ENCODE assay signal across 23 mouse cellular contexts in the genomic region with DNA sequence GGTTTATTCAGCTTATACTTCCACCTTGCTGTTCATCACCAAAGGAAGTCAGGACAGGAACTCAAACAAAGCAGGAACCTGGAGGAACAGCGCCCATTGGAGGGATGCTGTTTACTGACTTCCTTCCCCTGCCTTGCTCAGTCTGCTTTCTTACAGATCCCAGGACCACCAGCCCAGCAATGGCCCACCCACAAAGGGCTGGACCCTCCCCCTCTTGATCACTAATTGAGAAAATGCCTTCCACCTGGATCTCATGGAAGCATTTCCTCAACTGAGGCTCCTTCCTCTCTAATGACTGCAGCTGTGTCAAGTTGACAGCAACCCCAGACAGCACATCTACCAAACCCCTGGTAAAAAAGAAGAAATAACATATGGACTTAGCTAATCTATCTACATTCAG.
DNase-seq lines count a peak whose midpoint lies in the region; ATAC-seq lines count a peak whose summit lies in the region.
"Had no signal": no experiment of that assay in that cellular context is flagged by ENCODE, and none has a peak within 500 bp of the region (broad histone marks: within the 10 kb centered on the region; RNA-seq: fewer than 3 reads in every experiment).

No protein-coding gene starts in this region.

- peak overlapping the region; percentile 41; the same call in 1 of the 2 replicates for H3K27ac ChIP-seq in neural tube, embryonic 15.5 days (replicated peaks)
- H3K27ac ChIP-seq in embryonic facial prominence, embryonic 15.5 days (replicated peaks) = 0 out of 2 replicates have a peak overlapping the region, but pooled peaks have one; percentile 7
- H3K27ac ChIP-seq in limb, embryonic 13.5 days = 0 out of 2 replicates have a peak overlapping the region, but pooled peaks have one; percentile 3
- H3K27ac ChIP-seq: embryonic facial prominence, embryonic 12.5 days; gastrocnemius, adult 2 months; hindbrain, embryonic 15.5 days had no signal

- H3K36me3 ChIP-seq in neural tube, embryonic 15.5 days = no peaks in the 10 kb centered on the region
- no peaks in the 10 kb centered on the region for H3K36me3 ChIP-seq in embryonic facial prominence, embryonic 15.5 days
- H3K36me3 ChIP-seq in limb, embryonic 13.5 days = 0 out of 2 replicates have a peak, but pooled peaks cover 12% of the 10 kb centered on the region
- H3K36me3 ChIP-seq: forebrain, embryonic 15.5 days; G1E; heart, embryonic 12.5 days; hindbrain, embryonic 15.5 days had no signal

- no peak overlapping the region for H3K9ac ChIP-seq in neural tube, embryonic 15.5 days (replicated peaks)
- no peak overlapping the region for H3K9ac ChIP-seq in embryonic facial prominence, embryonic 15.5 days
- H3K9ac ChIP-seq in limb, embryonic 13.5 days = no peak overlapping the region
- H3K9ac ChIP-seq: embryonic facial prominence, embryonic 12.5 days; forebrain, embryonic 15.5 days; heart, embryonic 12.5 days; hindbrain, embryonic 15.5 days had no signal

- WGBS in neural tube, embryonic 15.5 days = 100% methylated on average over 1 of the region's 1 CpGs
- 56% methylated on average over 1 of the region's 1 CpGs for WGBS in embryonic facial prominence, embryonic 15.5 days
- 39% methylated on average over 1 of the region's 1 CpGs for WGBS in limb, embryonic 13.5 days

- no peak overlapping the region for H3K4me2 ChIP-seq in neural tube, embryonic 15.5 days
- no peak overlapping the region for H3K4me2 ChIP-seq in embryonic facial prominence, embryonic 15.5 days (replicated peaks)
- H3K4me2 ChIP-seq in limb, embryonic 13.5 days (replicated peaks) = no peak overlapping the region
- H3K4me2 ChIP-seq: embryonic facial prominence, embryonic 12.5 days; forebrain, embryonic 15.5 days; heart, embryonic 12.5 days; hindbrain, embryonic 15.5 days had no signal

- H3K9me3 ChIP-seq in neural tube, embryonic 15.5 days (replicated peaks) = no peaks in the 10 kb centered on the region
- no peaks in the 10 kb centered on the region for H3K9me3 ChIP-seq in embryonic facial prominence, embryonic 15.5 days (replicated peaks)
- H3K9me3 ChIP-seq in limb, embryonic 13.5 days = no peaks in the 10 kb centered on the region
- H3K9me3 ChIP-seq: embryonic facial prominence, embryonic 12.5 days; forebrain, embryonic 15.5 days; G1E; heart, embryonic 12.5 days; hindbrain, embryonic 15.5 days had no signal

- H3K27me3 ChIP-seq in neural tube, embryonic 15.5 days (replicated peaks) = no peaks in the 10 kb centered on the region
- H3K27me3 ChIP-seq in embryonic facial prominence, embryonic 15.5 days = no peaks in the 10 kb centered on the region
- H3K27me3 ChIP-seq in limb, embryonic 13.5 days = no peaks in the 10 kb centered on the region
- H3K27me3 ChIP-seq: embryonic facial prominence, embryonic 12.5 days; forebrain, embryonic 15.5 days; heart, embryonic 12.5 days; hindbrain, embryonic 15.5 days had no signal

- H3K4me3 ChIP-seq in neural tube, embryonic 15.5 days (replicated peaks) = no peak overlapping the region
- no peak overlapping the region for H3K4me3 ChIP-seq in embryonic facial prominence, embryonic 15.5 days (replicated peaks)
- H3K4me3 ChIP-seq in limb, embryonic 13.5 days = no peak overlapping the region
- H3K4me3 ChIP-seq: embryonic facial prominence, embryonic 12.5 days; forebrain, embryonic 15.5 days; gastrocnemius, adult 2 months; heart, embryonic 12.5 days; hindbrain, embryonic 15.5 days had no signal

- no peak for DNase-seq in neural tube, embryonic 10.5 days (ENCODE audit: extremely low spot score, low spot score)
- peak; percentile 29 for DNase-seq in embryo, embryonic 9.5 days (ENCODE audit: extremely low spot score)
- DNase-seq in left cerebral cortex, adult 8-10 months (ENCODE audit: low spot score in 2 of 2) = no peak
- no peak for DNase-seq in layer of hippocampus, postnatal 25 days (ENCODE audit: extremely low spot score in 1 of 2, low spot score in 1 of 2)
- DNase-seq in frontal cortex, adult 2 months (ENCODE audit: extremely low spot score in 1 of 2, low spot score in 1 of 2) = no peak
- DNase-seq: adrenal gland, adult 8-10 months; adrenal gland, postnatal 36 days; cerebellum, adult 2 months; cerebellum, postnatal 10 days; gastrocnemius, adult 2 months; gastrocnemius, postnatal 36 days; heart, adult 18-20 months; heart, postnatal 36 days had no signal

- no peak for ATAC-seq in neural tube, embryonic 15.5 days (ENCODE audit: low FRiP score)
- no peak for ATAC-seq in embryonic facial prominence, embryonic 15.5 days (ENCODE audit: insufficient number of reproducible peaks, low FRiP score, low TSS enrichment, low read depth)
- no peak for ATAC-seq in limb, embryonic 13.5 days (ENCODE audit: low FRiP score, low read depth)
- ATAC-seq: CD4-positive, CD25-positive, alpha-beta regulatory T cell, adult 4 months; forebrain, embryonic 15.5 days; intestine, embryonic 16.5 days had no signal

- H3K4me1 ChIP-seq in neural tube, embryonic 15.5 days = 0 out of 2 replicates have a peak, but pooled peaks cover 4% of the 10 kb centered on the region
- H3K4me1 ChIP-seq in embryonic facial prominence, embryonic 15.5 days = peaks cover 16% of the 10 kb centered on the region; the same call in 1 of the 2 replicates
- H3K4me1 ChIP-seq in limb, embryonic 13.5 days = peaks cover 41% of the 10 kb centered on the region
- H3K4me1 ChIP-seq: hindbrain, embryonic 15.5 days had no signal
